Mouse (Mus musculus) hindbrain, embryonic 11.5 days (tissue): ENCODE results near the gene Gm281. TPM values are rescaled to one million over a fixed set of nuclear protein-coding genes. Genes with fewer than 3 reads are reported as not detected.
A peak's percentile ranks its signal among the peaks of the same experiment; 100 is the strongest.

Experiments used
- ATAC-seq: fragments of 200-750 bp; cut with Nextera tagmentation; 2 replicates; pipeline ENCODE4 v1.8.0; 2017; ENCODE audit warnings: mild to moderate bottlenecking, moderate TSS enrichment, moderate library complexity; ENCODE audit not compliant: low FRiP score
- DNase-seq: peaks from one replicate; pipeline ENCODE4 v3.0.0-alpha.2; 2015; ENCODE audit warnings: low spot score
- H3K27ac ChIP-seq: fragments of 300-500 bp; sonication (generic); 2 replicates; pipeline ENCODE4 v1.5.1; 2014; ENCODE audit warnings: mild to moderate bottlenecking, low read depth, low read length
- H3K27me3 ChIP-seq: fragments of 300-500 bp; sonication (generic); 2 replicates; pipeline ENCODE4 v1.6.1; 2014; ENCODE audit warnings: mild to moderate bottlenecking, low read length, moderate library complexity, mixed read lengths; ENCODE audit not compliant: control insufficient read depth, insufficient read depth
- H3K36me3 ChIP-seq: fragments of 300-500 bp; sonication (generic); 2 replicates; pipeline ENCODE4 v1.6.1; 2014; ENCODE audit warnings: mild to moderate bottlenecking, low read length, moderate library complexity, mixed read lengths; ENCODE audit not compliant: control insufficient read depth, insufficient read depth
- H3K4me1 ChIP-seq: fragments of 300-500 bp; sonication (generic); replicated peaks from 2 replicates; pipeline ENCODE4 v1.6.1; 2014; ENCODE audit warnings: low read length, mixed read lengths; ENCODE audit not compliant: control insufficient read depth, insufficient read depth
- H3K4me2 ChIP-seq: fragments of 300-500 bp; sonication (generic); replicated peaks from 2 replicates; pipeline ENCODE4 v1.6.1; 2014; ENCODE audit warnings: mild to moderate bottlenecking, low read depth, low read length
- H3K4me3 ChIP-seq: fragments of 300-500 bp; sonication (generic); 2 replicates; pipeline ENCODE4 v1.5.1; 2014; ENCODE audit warnings: low read depth, low read length
- H3K9ac ChIP-seq: fragments of 300-500 bp; sonication (generic); 2 replicates; pipeline ENCODE4 v1.6.1; 2014; ENCODE audit warnings: low read depth, low read length
- H3K9me3 ChIP-seq: fragments of 300-500 bp; sonication (generic); 2 replicates; pipeline ENCODE4 v1.6.1; 2016; ENCODE audit warnings: low read length; ENCODE audit not compliant: control insufficient read depth
- WGBS: fragments of 180-500 bp; shearing (Covaris S2); extraction: QIAGEN DNeasy Blood & Tissue Kit; methylation state at CpG from one replicate; pipeline ENCODE4 v1.1.7; 2014; 5-methylcytosine and 5-hydroxymethylcytosine counted together
- polyA plus RNA-seq: library from polyadenylated mRNA; unstranded; fragments of >200 nt; fragmentation: Nextera tagmentation; extraction: Ambion mirVana; gene quantifications from 2 replicates; pipeline ENCODE4 v1.2.1, GENCODE M21; 2014

Gm281 gene
- polyA plus RNA-seq, 1 experiment from 2014 or later, result not detected

DNA sequence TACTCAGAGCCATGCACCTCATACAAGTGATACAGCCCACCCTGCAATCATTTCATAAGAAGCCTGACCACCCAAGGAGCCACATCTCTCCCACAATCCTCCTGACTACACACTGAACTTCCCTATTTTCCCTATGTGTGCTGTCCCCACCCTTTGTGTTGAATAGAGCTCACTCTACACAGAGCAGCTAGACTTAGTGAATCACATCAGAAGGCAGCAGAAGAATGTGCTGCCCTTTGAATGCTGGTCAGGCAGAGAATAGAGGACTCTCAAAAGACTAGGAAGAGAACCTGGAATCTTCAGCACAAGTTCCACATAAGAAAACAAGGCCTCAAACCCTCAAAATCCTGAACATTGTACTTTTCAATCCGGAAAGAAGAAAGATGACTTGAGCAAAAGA, 7.8 kb downstream of the Gm281 start:
- Histone ChIP-seq H3K4me2 (no peak overlapping the region), H3K4me1 (no peaks in the 10 kb centered on the region), H3K27ac (no peak overlapping the region), H3K9ac (no peak overlapping the region), H3K4me3 (no peak overlapping the region), H3K36me3 (no peaks in the 10 kb centered on the region), H3K27me3 (no peaks in the 10 kb centered on the region), H3K9me3 (no peaks in the 10 kb centered on the region)
- 96% methylated on average over 1 of the region's 1 CpGs for WGBS
- no peak for DNase-seq
- ATAC-seq, result no peak

DNA sequence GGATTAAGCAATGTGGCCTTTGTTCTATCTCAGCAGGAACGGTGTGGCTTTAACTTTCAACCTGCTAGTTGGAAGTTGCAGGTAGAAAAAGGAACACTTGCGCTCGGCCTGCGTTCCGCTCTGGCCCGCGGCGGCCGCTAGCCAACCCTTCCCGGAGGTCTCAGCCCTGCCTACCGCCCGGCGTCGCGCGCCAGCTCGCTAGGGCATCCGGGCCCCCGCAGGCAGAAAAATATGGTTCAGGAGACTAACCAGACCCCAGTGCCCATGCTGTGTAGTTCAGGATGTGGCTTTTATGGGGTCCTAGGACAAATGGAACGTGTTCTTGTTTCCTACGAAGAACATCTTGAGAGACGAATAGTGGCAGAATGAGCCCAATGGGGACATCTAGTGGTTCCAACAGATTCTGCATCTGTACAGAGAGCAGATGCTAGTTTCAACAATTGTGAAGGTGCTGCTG, 12.6 kb downstream of the Gm281 start:
- H3K27me3 ChIP-seq, result 0 out of 2 replicates have a peak, but pooled peaks cover 2% of the 10 kb centered on the region
- DNase-seq (peak; percentile 79), ATAC-seq (peak; percentile 91)
- no peaks in the 10 kb centered on the region for H3K9me3 ChIP-seq
- peak overlapping the region; percentile 47 for H3K4me3 ChIP-seq
- H3K4me2 ChIP-seq, result peak overlapping the region; percentile 72
- H3K9ac ChIP-seq, result peak overlapping the region; percentile 66
- H3K27ac ChIP-seq, result no peak overlapping the region
- no peaks in the 10 kb centered on the region for H3K4me1 ChIP-seq
- H3K36me3 ChIP-seq, result no peaks in the 10 kb centered on the region
- under 1% methylated on average over 22 of the region's 22 CpGs for WGBS

DNA sequence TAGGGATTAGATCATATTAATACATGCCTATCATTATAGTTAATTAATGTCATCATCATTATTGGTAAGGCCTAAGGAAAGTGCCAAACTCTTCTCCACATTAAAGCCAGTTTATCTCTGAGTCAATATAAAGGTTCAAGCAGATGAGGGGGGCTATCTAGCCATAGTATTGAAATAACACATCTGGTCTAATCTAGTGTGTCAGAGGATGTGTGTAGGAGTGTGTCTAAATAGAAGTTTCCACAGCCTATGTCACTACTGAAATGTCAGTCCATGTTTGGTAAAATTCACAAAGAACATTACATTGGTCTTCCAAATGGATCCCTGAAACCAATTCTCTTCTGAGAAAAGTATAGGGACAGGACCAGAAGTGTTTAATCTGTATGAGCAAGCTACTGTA, 19.1 kb downstream of the Gm281 start:
- no peaks in the 10 kb centered on the region for H3K9me3 ChIP-seq
- H3K27me3 ChIP-seq, result no peaks in the 10 kb centered on the region
- H3K36me3 ChIP-seq, result no peaks in the 10 kb centered on the region
- no peak overlapping the region for H3K4me3 ChIP-seq
- H3K27ac ChIP-seq, result no peak overlapping the region
- ATAC-seq (no peak), DNase-seq (no peak)
- no peak overlapping the region for H3K9ac ChIP-seq
- H3K4me2 ChIP-seq, result no peak overlapping the region
- no peaks in the 10 kb centered on the region for H3K4me1 ChIP-seq

DNA sequence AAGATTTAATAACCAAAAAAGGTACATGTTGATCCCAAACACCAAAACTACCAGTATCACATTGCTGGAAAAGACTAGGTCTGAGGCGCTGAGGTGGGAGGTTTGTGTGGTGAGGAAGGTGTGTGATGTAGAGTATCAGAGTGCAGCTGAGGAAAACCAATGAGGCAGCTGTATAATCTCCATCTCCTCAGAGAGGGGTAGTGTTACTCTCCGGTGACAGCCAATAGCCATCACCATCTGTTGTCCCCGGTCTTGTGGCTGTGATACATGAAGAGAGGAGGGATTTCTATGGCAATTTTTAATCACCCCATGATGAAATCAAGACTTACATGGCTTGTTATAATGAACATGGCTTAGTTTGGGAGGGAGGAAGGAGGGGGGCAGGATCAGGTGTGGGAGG, 20.5 kb downstream of the Gm281 start:
- no peak overlapping the region for H3K4me3 ChIP-seq
- DNase-seq, result no peak
- 85% methylated on average over 3 of the region's 3 CpGs for WGBS
- no peak for ATAC-seq
- no peaks in the 10 kb centered on the region for H3K4me1 ChIP-seq
- no peak overlapping the region for H3K4me2 ChIP-seq
- H3K9ac ChIP-seq, result no peak overlapping the region
- H3K36me3 ChIP-seq, result no peaks in the 10 kb centered on the region
- no peaks in the 10 kb centered on the region for H3K27me3 ChIP-seq
- H3K9me3 ChIP-seq, result no peaks in the 10 kb centered on the region
- no peak overlapping the region for H3K27ac ChIP-seq

DNA sequence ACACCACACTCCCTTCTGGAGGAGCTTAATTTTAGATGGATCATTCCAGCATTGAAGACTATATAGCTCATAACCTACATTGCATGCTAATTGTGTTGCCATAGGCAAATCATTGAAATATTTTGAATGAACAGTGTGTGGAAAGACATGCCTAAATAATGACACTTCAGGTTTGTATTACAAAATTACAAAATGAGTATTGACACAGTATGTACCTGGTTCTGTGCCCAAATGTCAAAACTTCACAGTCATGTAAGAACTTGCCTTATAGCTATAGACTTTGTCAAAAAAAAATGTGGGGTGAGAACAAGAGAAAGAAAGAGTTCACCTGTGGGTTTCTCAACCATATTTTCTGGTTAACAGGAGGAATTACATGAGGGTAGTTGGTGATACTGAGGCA, 52.9 kb downstream of the Gm281 start:
- Histone ChIP-seq H3K9ac (no peak overlapping the region), H3K27ac (no peak overlapping the region), H3K4me1 (no peaks in the 10 kb centered on the region), H3K4me3 (no peak overlapping the region), H3K27me3 (no peaks in the 10 kb centered on the region), H3K4me2 (no peak overlapping the region), H3K9me3 (no peaks in the 10 kb centered on the region), H3K36me3 (no peaks in the 10 kb centered on the region)
- ATAC-seq, result no peak
- DNase-seq, result no peak

DNA sequence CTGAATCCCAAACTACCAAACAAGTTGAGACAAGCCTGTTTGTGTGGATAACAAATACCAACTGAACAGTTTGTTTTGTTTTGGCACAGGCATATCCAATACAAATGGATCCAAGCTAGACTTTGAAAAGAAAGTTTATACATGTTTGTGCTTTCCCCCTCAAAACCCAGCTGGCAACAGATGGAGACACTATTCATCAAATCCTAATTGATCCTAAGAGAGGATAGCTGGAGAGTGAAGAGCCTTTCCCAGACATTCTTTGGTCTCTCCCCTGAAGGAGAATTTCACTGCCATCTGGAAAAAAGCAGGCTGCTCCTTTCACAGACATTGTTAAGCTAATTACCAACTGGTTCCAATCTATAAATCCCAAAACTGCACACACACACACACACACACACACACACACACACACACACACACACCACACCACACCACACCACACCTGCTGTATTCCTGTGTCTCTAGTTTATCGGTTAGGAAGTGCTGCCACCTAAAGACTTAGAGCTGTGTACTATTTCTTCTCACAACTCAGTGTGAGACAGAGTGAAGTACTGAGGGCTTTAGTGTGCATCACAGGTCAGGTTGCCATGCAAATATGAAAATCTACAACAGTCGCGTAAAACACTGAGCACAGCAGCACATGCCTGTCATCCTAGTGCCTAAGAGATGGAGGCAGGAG, 101.3 kb downstream of the Gm281 start:
- ATAC-seq, result 0 out of 2 replicates have a peak, but pooled peaks have one; percentile 27
- WGBS, result 81% methylated on average over 3 of the region's 3 CpGs

DNA sequence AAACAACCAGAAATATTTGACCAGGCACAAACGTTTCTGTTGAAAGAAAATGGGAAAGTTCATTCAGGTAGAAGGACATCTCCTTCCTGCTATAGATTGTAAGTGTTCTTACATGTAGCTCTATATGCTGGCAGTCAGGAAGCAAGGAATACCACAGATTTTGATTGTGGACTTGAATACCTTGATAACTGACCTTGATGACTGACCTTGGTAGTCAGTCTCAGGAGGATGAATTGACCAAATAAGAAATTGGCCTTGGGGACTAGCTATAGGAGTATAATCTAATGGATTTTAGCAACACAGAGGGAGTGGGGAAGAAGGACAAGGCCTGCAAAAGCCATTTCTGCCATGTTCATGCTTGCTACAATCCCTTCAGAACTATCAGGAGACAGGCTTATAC, 123.8 kb downstream of the Gm281 start:
- no peaks in the 10 kb centered on the region for H3K27me3 ChIP-seq
- no peaks in the 10 kb centered on the region for H3K36me3 ChIP-seq
- no peaks in the 10 kb centered on the region for H3K4me1 ChIP-seq
- no peak overlapping the region for H3K4me3 ChIP-seq
- WGBS, result 32% methylated on average over 1 of the region's 1 CpGs
- no peak overlapping the region for H3K27ac ChIP-seq
- H3K9ac ChIP-seq, result no peak overlapping the region
- ATAC-seq, result no peak
- no peaks in the 10 kb centered on the region for H3K9me3 ChIP-seq
- DNase-seq, result no peak
- H3K4me2 ChIP-seq, result no peak overlapping the region

More for the DNA sequence above, 101.3 kb downstream of the Gm281 start:
- H3K36me3 ChIP-seq, result no peaks in the 10 kb centered on the region
- no peaks in the 10 kb centered on the region for H3K9me3 ChIP-seq
- no peak overlapping the region for H3K27ac ChIP-seq
- H3K4me3 ChIP-seq, result no peak overlapping the region
- no peaks in the 10 kb centered on the region for H3K4me1 ChIP-seq
- H3K9ac ChIP-seq, result no peak overlapping the region
- H3K27me3 ChIP-seq, result no peaks in the 10 kb centered on the region
- DNase-seq, result no peak
- no peak overlapping the region for H3K4me2 ChIP-seq

DNA sequence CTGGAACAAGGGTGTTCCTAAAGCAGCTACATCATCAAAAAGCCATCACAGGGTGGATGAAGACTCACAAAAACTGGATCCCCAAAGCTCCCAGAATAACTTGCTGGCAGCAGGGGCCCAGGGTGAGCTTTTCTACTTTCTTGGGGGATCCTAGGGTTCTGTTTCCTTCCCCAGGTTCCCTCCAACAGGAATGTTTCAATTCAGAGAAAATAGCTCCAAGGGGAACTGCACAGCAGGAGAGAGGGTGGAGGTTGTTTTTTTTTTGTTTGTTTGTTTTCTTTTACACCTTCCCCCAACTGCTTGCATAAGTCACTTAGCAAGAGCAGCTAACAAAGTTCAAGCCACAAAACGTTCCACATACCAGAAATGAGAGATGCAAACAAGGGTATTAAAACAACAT, 124.3 kb downstream of the Gm281 start:
- Histone ChIP-seq H3K4me1 (no peaks in the 10 kb centered on the region), H3K4me2 (no peak overlapping the region), H3K4me3 (no peak overlapping the region), H3K9me3 (no peaks in the 10 kb centered on the region), H3K27me3 (no peaks in the 10 kb centered on the region), H3K27ac (no peak overlapping the region), H3K36me3 (no peaks in the 10 kb centered on the region), H3K9ac (no peak overlapping the region)
- ATAC-seq (no peak), DNase-seq (no peak)
- WGBS, result 20% methylated on average over 1 of the region's 1 CpGs

DNA sequence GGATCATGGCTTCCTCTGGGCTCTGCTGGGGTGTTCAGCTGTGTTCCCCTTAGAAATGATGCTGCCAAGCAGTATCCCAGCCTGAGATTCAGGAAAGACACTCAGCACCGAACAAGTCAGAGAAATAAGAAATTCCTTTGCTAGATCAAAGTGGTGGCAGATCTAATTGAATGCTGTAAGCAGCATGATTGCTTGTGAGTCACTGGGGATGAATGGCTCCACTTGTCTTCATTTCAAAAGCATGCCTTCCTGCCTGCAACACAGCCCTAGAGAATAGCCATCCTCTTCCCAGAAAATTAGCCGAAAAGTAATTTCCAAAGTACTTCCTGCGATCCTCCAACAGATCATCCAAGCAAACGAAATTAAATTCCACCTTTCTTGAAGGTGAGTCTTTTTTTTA, 131.3 kb downstream of the Gm281 start:
- no peak overlapping the region for H3K4me2 ChIP-seq
- 77% methylated on average over 4 of the region's 4 CpGs for WGBS
- no peaks in the 10 kb centered on the region for H3K9me3 ChIP-seq
- no peaks in the 10 kb centered on the region for H3K4me1 ChIP-seq
- no peak overlapping the region for H3K27ac ChIP-seq
- H3K4me3 ChIP-seq, result no peak overlapping the region
- no peaks in the 10 kb centered on the region for H3K36me3 ChIP-seq
- DNase-seq (no peak), ATAC-seq (no peak)
- H3K9ac ChIP-seq, result no peak overlapping the region
- no peaks in the 10 kb centered on the region for H3K27me3 ChIP-seq
